Mouse (Mus musculus) bone marrow, adult 2 months (tissue): ENCODE measurements around the gene Hivep1.

ENCODE experiments used
- CTCF ChIP-seq: fragments of 200-500 bp; IDR thresholded peaks from 2 replicates; pipeline ENCODE4 v1.5.1; 2011; ENCODE audit warnings: low read length, control low read depth; ENCODE audit not compliant: control insufficient read depth, insufficient read depth
- POLR2A ChIP-seq: fragments of 200-500 bp; IDR thresholded peaks from 2 replicates; pipeline ENCODE4 v1.6.1; 2011; ENCODE audit warnings: low read depth, mild to moderate bottlenecking, control low read depth, low read length, borderline replicate concordance; ENCODE audit not compliant: control insufficient read depth

GRCm38 (mm10) chr13:42016218-42016617 is 35.6 kb upstream of the Hivep1 start:
- no peak for TF ChIP-seq CTCF
- TF ChIP-seq POLR2A: no peak
